Mouse (Mus musculus): ENCODE data around the gene Pacs1.
A peak's percentile ranks its signal among the peaks of the same experiment; 100 is the strongest.
"Not testable (repeated sequence)": the region's sequence is repeated elsewhere in the genome, so short reads cannot be mapped to it uniquely, and the experiment has no call there.

The Pacs1 gene

DNA sequence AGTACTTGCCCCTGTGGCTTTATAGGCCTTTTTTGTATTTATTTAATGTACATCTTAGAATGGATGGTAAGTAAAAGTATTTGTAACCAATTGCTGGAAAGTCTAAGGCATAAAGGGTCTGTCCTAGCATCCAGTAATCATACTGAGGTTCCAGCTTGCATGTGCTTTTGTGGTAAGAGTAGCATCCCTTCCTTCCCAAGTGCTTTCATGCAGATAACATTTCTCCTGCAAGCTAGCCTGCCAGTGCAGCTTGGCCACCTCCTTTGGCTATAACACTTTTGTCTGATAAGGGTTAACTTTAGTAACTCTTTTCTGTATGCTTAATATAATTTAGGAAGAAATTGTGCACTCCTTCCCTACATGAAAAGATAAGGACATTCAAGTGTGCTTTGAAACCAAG is 4.9 kb downstream of the Pacs1 start:
- DNase-seq (ENCODE audit: low spot score in 2 of 2) = no peak

GRCm38 (mm10) chr19:5267015-5267414 is 5.9 kb downstream of the Pacs1 start:
- no peak for DNase-seq (ENCODE audit: low spot score in 2 of 2)

DNA sequence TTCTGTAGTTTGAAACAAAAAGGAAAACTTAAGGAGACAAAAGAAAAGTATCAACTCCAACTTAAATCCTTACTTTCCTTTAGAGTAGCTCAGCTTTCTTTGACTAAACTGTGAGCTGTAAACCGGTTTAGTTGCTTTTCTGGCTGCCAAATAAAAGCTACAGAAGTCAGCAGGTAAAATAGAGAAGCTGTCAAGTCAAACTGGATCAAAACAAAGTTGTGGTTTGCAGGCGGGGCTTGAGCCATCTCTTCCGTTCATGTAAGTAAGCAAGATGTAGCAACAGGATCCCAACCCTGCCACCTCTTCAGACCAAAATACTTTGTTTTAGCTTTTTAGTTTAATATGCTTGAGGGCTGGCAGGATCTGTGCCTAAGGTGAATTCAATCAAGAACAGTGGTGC is 15.8 kb downstream of the Pacs1 start:
- no peak for DNase-seq (ENCODE audit: low spot score in 2 of 2)

DNA sequence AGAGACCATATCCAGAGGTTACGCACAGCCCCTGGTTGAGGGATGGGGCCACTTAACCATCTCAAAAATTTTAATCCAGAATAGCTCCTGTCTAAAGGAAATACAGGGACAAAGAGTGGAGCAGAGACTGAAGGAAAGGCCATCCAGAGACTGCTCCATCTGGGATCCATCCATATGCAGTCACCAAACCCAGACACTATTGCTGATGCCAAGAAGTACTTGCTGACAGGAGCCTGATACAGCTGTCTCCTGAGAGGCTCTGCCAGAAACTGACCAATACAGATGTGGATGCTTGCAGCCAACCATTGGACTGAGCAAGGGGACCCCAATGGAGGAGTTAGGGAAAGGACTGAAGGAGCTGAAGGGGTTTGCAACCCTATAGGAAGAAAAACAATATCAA is 35.9 kb downstream of the Pacs1 start:
- not testable (repeated sequence) for DNase-seq (ENCODE audit: low spot score in 2 of 2)

GRCm38 (mm10) chr19:5232696-5233095 is 40.2 kb downstream of the Pacs1 start:
- DNase-seq (ENCODE audit: low spot score in 2 of 2) = no peak

- DNase-seq (ENCODE audit: low spot score in 2 of 2) = no peak
These were observed 42.8 kb downstream of the Pacs1 start for GRCm38 (mm10) chr19:5230110-5230509.

DNA sequence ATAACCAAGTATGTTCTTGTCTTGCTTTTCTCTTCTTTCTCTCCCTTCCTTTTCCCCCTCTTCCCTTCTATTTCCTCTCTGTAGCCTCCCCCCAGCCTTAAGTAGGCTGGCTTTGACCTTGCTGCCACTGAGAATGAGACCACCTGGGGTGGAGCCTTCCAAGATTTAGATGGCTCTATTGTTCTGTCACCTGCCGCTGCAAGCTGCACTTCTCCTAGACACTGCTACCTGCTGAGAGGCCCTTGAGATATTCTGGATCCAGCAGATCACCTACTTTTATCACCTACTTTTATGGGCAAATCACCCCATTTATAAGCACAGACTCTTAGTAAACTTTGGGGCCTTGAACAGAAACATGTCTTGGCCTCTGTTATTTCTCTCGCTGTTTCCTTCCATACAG is 48.3 kb downstream of the Pacs1 start:
- no peak for DNase-seq (ENCODE audit: low spot score in 2 of 2)

- no peak for DNase-seq (ENCODE audit: low spot score in 2 of 2)
These were observed 48.8 kb downstream of the Pacs1 start for GRCm38 (mm10) chr19:5224077-5224476.

- DNase-seq (ENCODE audit: low spot score in 2 of 2) = no peak
These were observed 51.0 kb downstream of the Pacs1 start for GRCm38 (mm10) chr19:5221926-5222325.

- DNase-seq (ENCODE audit: low spot score in 2 of 2) = not testable (repeated sequence)
These were observed 51.6 kb downstream of the Pacs1 start for GRCm38 (mm10) chr19:5221219-5221723.

DNA sequence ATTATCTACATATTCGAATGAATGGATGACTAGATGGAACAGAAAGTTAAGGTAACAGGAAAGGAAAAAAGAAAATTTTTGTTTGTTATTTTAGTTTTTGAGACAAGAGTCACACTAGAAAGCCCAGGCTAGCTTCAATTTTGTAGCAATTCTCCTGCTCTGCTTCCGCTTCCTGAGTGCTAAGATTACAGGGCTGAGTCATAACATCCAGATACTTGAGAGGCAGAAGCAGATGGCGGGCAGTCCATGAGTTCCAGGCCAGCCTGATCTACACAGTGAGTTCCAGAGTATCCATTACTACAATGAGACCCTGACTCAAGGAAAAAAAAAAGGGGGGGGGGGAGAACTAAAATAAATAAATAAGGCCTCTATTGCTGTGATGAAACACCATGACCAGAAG is 52.5 kb downstream of the Pacs1 start:
- no peak for DNase-seq (ENCODE audit: low spot score in 2 of 2)

DNA sequence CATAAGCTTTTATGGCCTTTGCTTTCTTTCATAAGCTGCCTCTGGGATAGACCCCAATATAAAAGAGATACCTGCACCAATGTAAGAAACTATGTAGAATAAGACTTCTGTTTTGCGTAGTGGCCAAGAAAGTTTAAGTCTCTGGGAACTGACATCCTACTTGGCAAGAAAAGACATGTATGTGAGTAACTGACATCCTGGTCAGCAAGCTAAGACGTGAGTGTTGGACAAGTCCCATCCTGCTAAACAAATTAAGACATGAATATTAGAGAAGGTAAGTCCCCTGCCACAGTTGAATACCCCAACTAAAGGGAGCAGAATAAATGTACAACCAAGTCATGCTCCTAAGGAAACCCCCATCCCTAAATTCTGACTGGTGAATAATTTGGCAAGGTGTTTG is 71.2 kb downstream of the Pacs1 start:
- DNase-seq (ENCODE audit: low spot score in 2 of 2) = no peak

DNA sequence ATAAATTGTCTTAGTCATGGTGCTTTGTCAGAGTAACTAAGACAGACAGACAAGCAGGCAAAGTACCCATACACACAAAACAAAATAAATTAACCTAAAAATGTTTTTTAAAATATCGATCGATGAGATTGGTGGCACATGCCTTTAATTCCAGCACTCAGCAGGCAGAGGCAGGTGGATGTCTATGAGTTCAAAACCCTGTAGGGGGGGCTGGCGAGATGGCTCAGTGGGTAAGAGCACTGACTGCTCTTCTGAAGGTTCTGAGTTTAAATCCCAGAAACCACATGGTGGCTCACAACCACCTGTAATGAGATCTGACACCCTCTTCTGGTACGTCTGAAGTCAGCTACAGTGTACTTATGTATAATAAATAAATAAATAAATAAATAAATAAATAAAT is 72.3 kb downstream of the Pacs1 start:
- not testable (repeated sequence) for DNase-seq (ENCODE audit: low spot score in 2 of 2)

DNA sequence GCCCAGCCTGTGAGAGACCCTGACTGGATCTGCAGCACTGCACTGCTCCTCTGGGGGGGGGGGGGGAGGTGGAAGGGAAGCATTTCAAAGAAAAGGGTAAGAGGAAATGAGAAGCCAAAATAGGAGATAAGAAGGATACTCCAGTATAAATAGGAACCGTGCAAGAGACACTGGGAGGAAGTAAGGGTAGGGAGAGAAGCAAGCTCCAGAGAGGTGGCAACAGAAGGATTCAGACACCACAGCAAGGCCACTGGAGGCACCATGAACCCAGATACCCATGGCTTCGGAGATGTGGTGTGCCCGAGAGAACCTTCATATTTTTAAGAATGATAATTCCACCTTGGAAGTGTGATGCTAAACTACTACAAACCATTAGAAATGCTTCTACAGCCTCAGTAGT is 74.4 kb downstream of the Pacs1 start:
- DNase-seq (ENCODE audit: low spot score in 2 of 2) = no peak

DNA sequence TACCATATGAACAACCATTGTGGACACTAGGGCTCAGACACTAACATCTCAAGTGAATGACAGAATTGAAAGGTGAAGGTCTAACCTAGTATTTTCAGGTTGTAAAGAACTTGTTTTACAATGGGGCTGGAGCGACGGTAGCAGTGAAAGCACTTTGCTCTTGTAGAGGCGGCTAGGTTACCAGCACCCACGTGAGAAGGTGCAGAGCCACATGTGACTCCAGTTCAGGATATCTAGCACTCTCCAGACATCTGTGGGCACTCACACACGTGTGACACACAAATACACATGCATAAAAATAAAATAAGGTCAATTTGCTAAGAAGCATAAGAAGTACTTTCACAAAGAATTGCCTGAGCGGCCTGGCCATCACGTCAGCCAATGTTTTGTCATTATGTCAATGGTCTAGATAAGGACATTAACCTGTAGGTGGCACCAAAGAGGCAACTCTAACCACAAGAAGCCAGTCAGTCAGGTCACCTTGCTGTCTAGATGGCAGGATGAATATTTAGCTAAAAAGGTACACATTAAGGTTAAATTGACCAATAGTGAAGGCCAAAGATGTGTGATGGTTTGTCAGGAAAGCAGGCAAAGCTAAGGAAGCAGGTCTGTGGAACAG is 77.4 kb downstream of the Pacs1 start:
- peak in 1 of 2 experiments; percentile 28 for DNase-seq (ENCODE audit: low spot score in 2 of 2)

GRCm38 (mm10) chr19:5192397-5192796 is 80.5 kb downstream of the Pacs1 start:
- no peak for DNase-seq (ENCODE audit: low spot score in 2 of 2)

GRCm38 (mm10) chr19:5187439-5187838 is 85.5 kb downstream of the Pacs1 start:
- DNase-seq (ENCODE audit: low spot score in 2 of 2) = no peak

- no peak for DNase-seq (ENCODE audit: low spot score in 2 of 2)
These were observed 91.0 kb downstream of the Pacs1 start for GRCm38 (mm10) chr19:5181926-5182325.

- no peak for DNase-seq (ENCODE audit: low spot score in 2 of 2)
These were observed 94.3 kb downstream of the Pacs1 start for GRCm38 (mm10) chr19:5178631-5179030.

DNA sequence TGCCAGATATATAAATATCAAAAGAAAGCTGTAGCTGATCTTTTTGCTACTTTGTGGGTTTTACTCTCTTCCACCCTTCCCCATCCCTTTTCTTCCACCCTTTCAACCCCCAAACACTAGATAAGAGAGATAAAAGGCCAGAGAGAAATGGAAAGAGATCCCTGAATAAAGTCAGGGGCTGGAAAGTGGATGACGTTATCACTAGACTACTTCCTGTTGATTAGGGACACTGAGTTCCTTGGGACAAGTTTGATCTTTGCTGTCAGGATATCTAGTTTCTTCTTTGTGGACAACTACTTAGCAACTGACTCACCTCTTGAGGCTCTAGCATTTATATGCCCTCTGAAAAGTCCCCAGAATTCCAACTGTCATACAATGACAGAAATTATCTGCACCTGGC is 102.5 kb downstream of the Pacs1 start:
- DNase-seq (ENCODE audit: low spot score in 2 of 2) = no peak

DNA sequence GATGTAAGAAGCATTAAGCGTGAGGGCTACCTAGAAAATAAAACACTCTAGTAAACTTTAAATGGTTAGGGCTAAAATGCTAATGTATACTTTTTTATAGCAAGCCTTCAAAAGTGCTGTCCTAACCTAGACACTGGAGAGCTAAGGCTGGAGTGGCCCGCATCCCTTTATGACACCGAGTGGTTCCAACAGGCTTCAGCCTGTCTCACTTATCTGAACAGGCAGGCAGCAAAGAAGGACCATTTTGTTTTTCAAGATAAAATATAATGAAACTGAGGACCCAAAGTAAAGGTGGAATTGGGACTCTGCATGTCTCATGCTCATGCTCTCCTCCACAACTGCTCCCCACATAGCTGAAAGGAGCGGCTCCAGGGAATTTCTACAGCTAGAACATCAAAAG is 105.4 kb downstream of the Pacs1 start:
- DNase-seq (ENCODE audit: low spot score in 2 of 2) = no peak

DNA sequence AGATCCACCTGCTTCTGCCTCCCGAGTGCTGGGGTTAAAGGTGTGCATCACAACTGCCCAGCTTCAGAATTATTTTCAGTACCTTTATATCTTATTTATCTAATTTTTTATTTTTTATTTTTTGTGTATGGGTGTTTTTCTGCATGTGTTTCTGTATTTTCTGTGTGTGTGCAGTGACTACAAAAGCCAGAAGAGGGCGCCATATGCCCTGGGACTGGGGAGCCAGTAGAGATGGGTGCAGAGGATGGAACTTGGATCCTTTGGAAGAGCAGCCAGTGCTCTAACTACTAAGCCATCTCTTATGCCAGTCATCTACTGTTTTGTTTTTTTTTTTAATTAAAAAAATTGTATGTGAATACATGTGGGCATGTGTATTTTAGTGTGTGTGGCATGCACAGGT is 108.5 kb downstream of the Pacs1 start:
- DNase-seq (ENCODE audit: low spot score in 2 of 2) = no peak

DNA sequence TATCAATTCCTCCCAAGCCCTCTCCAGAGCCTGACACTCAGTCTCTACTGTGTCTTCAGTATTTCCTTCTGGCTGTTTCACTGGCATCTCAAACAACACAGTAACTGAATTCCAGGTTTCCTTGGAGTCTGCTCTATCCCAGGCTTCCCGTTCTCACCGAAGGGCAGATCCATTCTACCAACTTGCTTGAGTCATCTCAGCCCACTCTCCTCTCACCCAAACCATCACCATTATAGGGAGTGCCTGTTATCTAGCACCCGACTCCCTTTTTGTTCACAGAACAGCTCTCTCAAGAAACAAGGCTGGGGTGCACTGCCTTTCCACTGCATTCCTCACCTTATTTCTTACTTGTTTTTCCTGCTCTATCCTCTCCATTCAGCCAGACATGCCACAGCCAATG is 111.0 kb downstream of the Pacs1 start:
- no peak for DNase-seq (ENCODE audit: low spot score in 2 of 2)

- DNase-seq (ENCODE audit: low spot score in 2 of 2) = no peak
These were observed 120.7 kb downstream of the Pacs1 start for GRCm38 (mm10) chr19:5152261-5152660.
